Mouse (Mus musculus) ES-E14 (cell line): ENCODE measurements around the gene Psat1. TPM values are rescaled to one million over a fixed set of nuclear protein-coding genes. Genes with fewer than 3 reads are reported as not detected.

Experiments
- DNase-seq: peaks from one replicate; pipeline ENCODE4 v3.0.0-alpha.2; 2013; ENCODE audit warnings: low read depth, low spot score
- H3K27ac ChIP-seq: 2 replicates; pipeline ENCODE4 v1.5.1; 2012; ENCODE audit warnings: low read depth, mild to moderate bottlenecking, low read length, moderate library complexity, mixed read lengths; ENCODE audit not compliant: poor library complexity, insufficient read depth, severe bottlenecking
- H3K36me3 ChIP-seq: 2 replicates; pipeline ENCODE4 v1.6.1; 2012; ENCODE audit warnings: mild to moderate bottlenecking, low read length, moderate library complexity, mixed read lengths; ENCODE audit not compliant: control insufficient read depth, poor library complexity, insufficient read depth, severe bottlenecking
- H3K4me1 ChIP-seq, 2 experiments: fragments of 150-350 bp in 1 of 2; sonication (generic) in 1 of 2; 2 replicates each; pipeline ENCODE4 v1.6.1; 2012; ENCODE audit warnings: low read length in 2 of 2, mild to moderate bottlenecking in 1 of 2, mixed read lengths in 1 of 2; ENCODE audit not compliant: control insufficient read depth in 2 of 2, insufficient read depth in 2 of 2, poor library complexity in 1 of 2
- H3K4me3 ChIP-seq, 2 experiments: fragments of 150-350 bp in 1 of 2; sonication (generic) in 1 of 2; 2 replicates each; pipeline ENCODE4 v1.5.1; 2012; ENCODE audit warnings: low read length in 2 of 2, low read depth in 1 of 2, mild to moderate bottlenecking in 1 of 2, mixed read lengths in 1 of 2; ENCODE audit not compliant: insufficient read depth in 1 of 2, poor library complexity in 1 of 2, severe bottlenecking in 1 of 2
- H3K9ac ChIP-seq: 2 replicates; pipeline ENCODE4 v1.6.1; 2012; ENCODE audit warnings: low read depth, mild to moderate bottlenecking, low read length, mixed read lengths; ENCODE audit not compliant: poor library complexity, insufficient read depth, severe bottlenecking
- H3K9me3 ChIP-seq: fragments of 150-350 bp; sonication (generic); 2 replicates; pipeline ENCODE4 v1.6.1; 2012; ENCODE audit warnings: low read depth, mild to moderate bottlenecking, low read length; ENCODE audit not compliant: control insufficient read depth, insufficient read depth
- CHD2 ChIP-seq: IDR thresholded peaks from 2 replicates; pipeline ENCODE4 v1.6.1; 2014; ENCODE audit warnings: mild to moderate bottlenecking, low read depth, low read length, inconsistent platforms
- HCFC1 ChIP-seq: IDR thresholded peaks from 2 replicates; pipeline ENCODE4 v1.6.1; 2012; ENCODE audit warnings: low read length, inconsistent platforms, borderline replicate concordance; ENCODE audit not compliant: insufficient read depth
- MAFK ChIP-seq: IDR thresholded peaks from 2 replicates; pipeline ENCODE4 v1.6.1; 2014; ENCODE audit warnings: mild to moderate bottlenecking, low read depth, low read length, inconsistent platforms; ENCODE audit not compliant: insufficient read depth
- ZC3H11A ChIP-seq: IDR thresholded peaks from 2 replicates; pipeline ENCODE4 v1.6.1; 2012; ENCODE audit warnings: low read depth, mild to moderate bottlenecking, inconsistent platforms, low read length, borderline replicate concordance
- ZNF384 ChIP-seq: IDR thresholded peaks from 2 replicates; pipeline ENCODE4 v1.6.1; 2012; ENCODE audit warnings: low read depth, low read length, inconsistent platforms
- in situ Hi-C, 2 experiments: fragments of 600-800 bp; cut with MboI; formaldehyde crosslinking; loops; one replicate each; pipeline ENCODE4 v1.15.1; 2025; ENCODE audit warnings: low sequenced_read_pairs in 2 of 2, inconsistent platforms in 1 of 2; ENCODE audit not compliant: unreplicated experiment in 2 of 2
- total RNA-seq: library from RNA; depleted of rRNA; stranded (reverse); fragments of 300-350 nt; gene quantifications from 2 replicates; pipeline ENCODE4 v1.2.3, GENCODE M21; 2012

Psat1 gene
- total RNA-seq, 1 experiment: 183 TPM

DNA sequence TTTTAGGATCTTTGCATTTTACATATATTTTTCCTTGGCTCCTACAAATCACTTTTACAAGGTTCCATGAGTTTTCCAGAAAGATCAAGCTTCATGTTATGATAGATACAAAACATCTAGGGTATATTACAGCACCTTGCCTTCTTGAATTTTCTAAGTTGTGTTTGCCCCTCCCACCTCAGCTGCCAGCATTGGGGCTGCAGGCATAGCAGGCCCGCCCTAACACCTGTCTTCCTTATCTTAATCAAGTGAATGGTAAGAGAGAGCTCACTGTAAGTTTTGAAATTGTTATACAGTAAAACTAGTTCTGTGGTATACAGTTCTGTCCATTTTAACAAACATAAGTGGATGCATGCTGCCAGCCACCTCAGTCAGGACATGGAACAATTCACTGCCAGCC lies 1.7 kb upstream of the Psat1 start:
- Histone ChIP-seq H3K9ac (no peak overlapping the region), H3K36me3 (no peaks in the 10 kb centered on the region), H3K4me3 (no peak overlapping the region), H3K27ac (no peak overlapping the region), H3K9me3 (no peaks in the 10 kb centered on the region), H3K4me1 (peaks cover 6 to 8% of the 10 kb centered on the region in 2 experiments; a peak in 2 of 4 replicates)
- in situ Hi-C loops: no loop called here
- TF ChIP-seq ZC3H11A: no peak
- no peak for TF ChIP-seq HCFC1
- TF ChIP-seq CHD2: no peak
- no peak for TF ChIP-seq MAFK
- no peak for TF ChIP-seq ZNF384
- no peak for DNase-seq

GRCm38 (mm10) chr19:15948426-15948825 lies 1.3 kb upstream of the Psat1 start:
- no peak for DNase-seq
- Histone ChIP-seq H3K27ac (no peak overlapping the region), H3K9me3 (no peaks in the 10 kb centered on the region), H3K4me3 (no peak overlapping the region), H3K9ac (no peak overlapping the region), H3K4me1 (peaks cover 8 to 9% of the 10 kb centered on the region in 2 experiments; a peak in 2 of 4 replicates), H3K36me3 (no peaks in the 10 kb centered on the region)
- in situ Hi-C loops: no loop called here
- TF ChIP-seq CHD2 (no peak), ZC3H11A (no peak), HCFC1 (no peak), ZNF384 (no peak), MAFK (no peak)

DNA sequence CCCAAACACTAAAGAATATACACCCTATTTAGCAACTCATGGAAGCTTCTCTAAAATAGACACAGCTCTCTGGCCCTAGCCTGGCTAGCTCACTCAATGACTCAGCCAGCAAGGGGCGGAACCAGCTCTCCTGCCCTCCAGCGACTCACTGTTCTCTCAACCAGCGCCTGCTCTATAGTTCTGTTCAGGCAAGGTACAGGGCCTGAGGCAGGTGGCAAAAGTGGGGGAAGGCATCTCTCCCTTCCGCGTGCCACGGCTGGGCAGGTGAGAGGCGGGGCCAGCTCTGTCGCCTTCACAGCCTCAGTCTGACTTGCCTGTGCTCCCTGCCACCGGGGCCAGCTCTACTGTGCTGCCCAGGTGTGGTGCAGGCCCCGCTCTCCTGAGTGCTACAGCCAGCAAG lies 474 bp downstream of the Psat1 start:
- H3K4me3 ChIP-seq: peak overlapping the region; percentile 37 to 45; a peak in 3 of 4 replicates
- H3K9me3 ChIP-seq: no peaks in the 10 kb centered on the region
- H3K36me3 ChIP-seq: no peaks in the 10 kb centered on the region
- DNase-seq: no peak
- no peak for TF ChIP-seq HCFC1
- TF ChIP-seq ZNF384: no peak
- no peak for TF ChIP-seq MAFK
- no peak for TF ChIP-seq CHD2
- no peak for TF ChIP-seq ZC3H11A
- in situ Hi-C loops: no loop called here
- peak overlapping the region; percentile 46; the same call in 1 of the 2 replicates for H3K9ac ChIP-seq
- H3K27ac ChIP-seq: no peak overlapping the region
- peaks cover 11% of the 10 kb centered on the region in 2 experiments; a peak in 3 of 4 replicates for H3K4me1 ChIP-seq

GRCm38 (mm10) chr19:15943117-15943423 lies 4.1 kb downstream of the Psat1 start:
- Histone ChIP-seq H3K36me3 (no peaks in the 10 kb centered on the region), H3K4me3 (peak overlapping the region; percentile 63), H3K4me1 (peaks cover 10 to 17% of the 10 kb centered on the region in 2 experiments), H3K9me3 (no peaks in the 10 kb centered on the region), H3K27ac (no peak overlapping the region), H3K9ac (peak overlapping the region; percentile 49; the same call in 1 of the 2 replicates)
- no peak for TF ChIP-seq ZNF384
- TF ChIP-seq ZC3H11A: no peak
- TF ChIP-seq CHD2: no peak
- no peak for TF ChIP-seq MAFK
- TF ChIP-seq HCFC1: no peak
- in situ Hi-C loops: no loop called here
- no peak for DNase-seq
